Mouse (Mus musculus) layer of hippocampus, postnatal 10 days (tissue): Measurements from ENCODE around the gene Wipf2. TPM values are rescaled to one million over a fixed set of nuclear protein-coding genes. Genes with fewer than 3 reads are reported as not detected.

ENCODE experiments used
- total RNA-seq, 2 experiments: library from RNA; stranded (reverse); gene quantifications; 2 replicates each; pipeline ENCODE4 v1.2.3; 2021

The Wipf2 gene
- total RNA-seq, 2 experiments from 2014 or later = 29.7 to 30.9 TPM

Other genes starting within 250 kb of the Wipf2 start
- 10 to 100 TPM; 14.1 to 17.2 TPM for gene Gm12355, start 238.0 kb upstream of the Wipf2 start, total RNA-seq
- under 1 TPM in 1 of 2 experiments, not detected in 1; 0.50 TPM for gene Gsdma3, start 237.3 kb upstream of the Wipf2 start, total RNA-seq
- gene Gsdma2, start 216.9 kb upstream of the Wipf2 start, total RNA-seq = not detected
- gene Gsdma, start 199.3 kb upstream of the Wipf2 start, total RNA-seq = not detected
- gene Psmd3, start 181.1 kb upstream of the Wipf2 start, total RNA-seq = 100 to 1,000 TPM; 127 to 130 TPM
- gene Csf3, start 162.4 kb upstream of the Wipf2 start, total RNA-seq = not detected
- 100 to 1,000 TPM in 1 of 2 experiments, 10 to 100 TPM in 1; 93.8 to 103 TPM for gene Med24, start 134.2 kb upstream of the Wipf2 start, total RNA-seq
- gene Thra, start 123.0 kb upstream of the Wipf2 start, total RNA-seq = 1,000 to 10,000 TPM; 1,331 to 1,411 TPM
- gene Nr1d1, start 88.3 kb upstream of the Wipf2 start, total RNA-seq = 10 to 100 TPM; 39.1 to 41.5 TPM
- gene Msl1, start 68.1 kb upstream of the Wipf2 start, total RNA-seq = 100 to 1,000 TPM; 147 to 157 TPM
- 10 to 100 TPM; 65.8 to 66.3 TPM for gene Casc3, start 58.7 kb upstream of the Wipf2 start, total RNA-seq
- 100 to 1,000 TPM; 148 to 154 TPM for gene Rapgefl1, start 26.9 kb upstream of the Wipf2 start, total RNA-seq
- gene Cdc6, start 44.2 kb downstream of the Wipf2 start, total RNA-seq = 1 to 10 TPM; 1.1 to 2.2 TPM
- 10 to 100 TPM; 21.7 to 24.0 TPM for gene Rara, start 64.2 kb downstream of the Wipf2 start, total RNA-seq
- gene Gjd3, start 119.4 kb downstream of the Wipf2 start, total RNA-seq = 1 to 10 TPM; 2.4 to 3.6 TPM
- gene Top2a, start 160.6 kb downstream of the Wipf2 start, total RNA-seq = 10 to 100 TPM; 16.6 to 19.1 TPM
- gene Igfbp4, start 177.6 kb downstream of the Wipf2 start, total RNA-seq = 10 to 100 TPM; 95.0 to 96.7 TPM
- gene Tns4, start 225.7 kb downstream of the Wipf2 start, total RNA-seq = under 1 TPM; 0.09 to 0.11 TPM